In genomic region chr3:108285078-108285711, GRCm38 (mm10) we compare ENCODE assay signal across 9 mouse cellular contexts. TPM values are rescaled to one million over a fixed set of nuclear protein-coding genes. Genes with fewer than 3 reads are reported as not detected.
DNase-seq lines count a peak whose midpoint lies in the region; ATAC-seq and TF ChIP-seq lines count a peak whose summit lies in the region.
"Had no signal": no experiment of that assay in that cellular context is flagged by ENCODE, and none has a peak within 500 bp of the region (broad histone marks: within the 10 kb centered on the region; RNA-seq: fewer than 3 reads in every experiment).

No protein-coding gene starts in this region.

- ATAC-seq in liver, embryonic 14.5 days (ENCODE audit: insufficient read depth): no peak
- no peak for ATAC-seq in stomach, postnatal 0 days (ENCODE audit: low FRiP score, low TSS enrichment)
- ATAC-seq in granulocyte monocyte progenitor cell, adult 5-6 weeks (replicated peaks; ENCODE audit: poor library complexity, severe bottlenecking): no peak
- ATAC-seq: activated CD4-positive, CD25-positive, alpha-beta regulatory T cell, adult 4 months had no signal

- no peak for TF ChIP-seq POLR2A in testis, adult 2 months (IDR thresholded peaks at IDR 0.05; ENCODE audit: control insufficient read depth, low read depth, low read length)

- no peak for DNase-seq in gastrocnemius, adult 2 months
- no peak for DNase-seq in gastrocnemius, postnatal 14 days
- DNase-seq in testis, postnatal 14 days (ENCODE audit: low spot score): no peak
- DNase-seq in liver, embryonic 14.5 days (ENCODE audit: low read depth in 3 of 3, low spot score in 3 of 3): no peak
- DNase-seq in stomach, postnatal 0 days (ENCODE audit: low spot score): no peak
- DNase-seq in right cerebral cortex, postnatal 4 days: no peak

- WGBS in liver, embryonic 14.5 days (ENCODE audit: insufficient replicate concordance): 63% methylated on average over 4 of the region's 4 CpGs
- WGBS in stomach, postnatal 0 days: 52% methylated on average over 4 of the region's 4 CpGs

- no peak for TF ChIP-seq EP300 in liver, embryonic 14.5 days (IDR thresholded peaks at IDR 0.05; ENCODE audit: low read depth)
- no peak for TF ChIP-seq EP300 in stomach, postnatal 0 days (optimal IDR thresholded peaks at IDR 0.05)

- peaks cover 7% of the 10 kb centered on the region for H3K4me1 ChIP-seq in testis, adult 2 months (ENCODE audit: control insufficient read depth, insufficient read depth, low read length)
- H3K4me1 ChIP-seq in liver, embryonic 14.5 days (replicated peaks; ENCODE audit: control insufficient read depth in 2 of 2, insufficient read depth in 2 of 2, low read length in 1 of 2): peaks cover 0 to 31% of the 10 kb centered on the region in 2 experiments; a peak in 2 of 4 replicates
- H3K4me1 ChIP-seq in stomach, postnatal 0 days (replicated peaks; ENCODE audit: control insufficient read depth, insufficient read depth): peaks cover 11% of the 10 kb centered on the region

- H3K9me3 ChIP-seq in liver, embryonic 14.5 days (ENCODE audit: control insufficient read depth, low read length): no peaks in the 10 kb centered on the region
- no peaks in the 10 kb centered on the region for H3K9me3 ChIP-seq in stomach, postnatal 0 days (ENCODE audit: control insufficient read depth, low read length)

- peak overlapping the region; percentile 89 for H3K4me3 ChIP-seq in gastrocnemius, adult 2 months
- H3K4me3 ChIP-seq in testis, adult 2 months (ENCODE audit: control insufficient read depth, low read depth, low read length): peak overlapping the region; percentile 85
- H3K4me3 ChIP-seq in liver, embryonic 14.5 days (ENCODE audit: insufficient read depth in 1 of 2, low read depth in 2 of 2, low read length in 2 of 2): peak overlapping the region in 1 of 2 experiments; percentile 69; a peak in 1 of 4 replicates
- H3K4me3 ChIP-seq in stomach, postnatal 0 days (ENCODE audit: low read depth, low read length): peak overlapping the region; percentile 80

- no peak overlapping the region for H3K9ac ChIP-seq in liver, embryonic 14.5 days (replicated peaks)
- H3K9ac ChIP-seq in stomach, postnatal 0 days (ENCODE audit: low read length): no peak overlapping the region

- no peaks in the 10 kb centered on the region for H3K27me3 ChIP-seq in testis, adult 2 months (ENCODE audit: control insufficient read depth, insufficient read depth, low read length)
- H3K27me3 ChIP-seq in liver, embryonic 14.5 days (ENCODE audit: control insufficient read depth, insufficient read depth, low read length): peaks cover 23% of the 10 kb centered on the region
- no peaks in the 10 kb centered on the region for H3K27me3 ChIP-seq in stomach, postnatal 0 days (ENCODE audit: control insufficient read depth, insufficient read depth, low read length)

- H3K36me3 ChIP-seq in testis, adult 2 months (ENCODE audit: control insufficient read depth, insufficient read depth, low read length): no peaks in the 10 kb centered on the region
- peaks cover under 1% of the 10 kb centered on the region; the same call in 1 of the 2 replicates for H3K36me3 ChIP-seq in liver, embryonic 14.5 days (replicated peaks; ENCODE audit: control insufficient read depth, insufficient read depth, low read depth)
- no peaks in the 10 kb centered on the region for H3K36me3 ChIP-seq in stomach, postnatal 0 days (ENCODE audit: control insufficient read depth, insufficient read depth, low read length)

- peak overlapping the region; percentile 80 for H3K4me2 ChIP-seq in liver, embryonic 14.5 days (ENCODE audit: low read depth)
- H3K4me2 ChIP-seq in stomach, postnatal 0 days (replicated peaks; ENCODE audit: low read depth): peak overlapping the region; percentile 99

- no peak for TF ChIP-seq CTCF in gastrocnemius, adult 2 months (IDR thresholded peaks at IDR 0.05)
- no peak for TF ChIP-seq CTCF in testis, adult 2 months (IDR thresholded peaks at IDR 0.05; ENCODE audit: control insufficient read depth, insufficient read depth, insufficient replicate concordance, low read depth, low read length)
- TF ChIP-seq CTCF in liver, embryonic 14.5 days (IDR thresholded peaks at IDR 0.05; ENCODE audit: low read depth): no peak
- no peak for TF ChIP-seq CTCF in stomach, postnatal 0 days (IDR thresholded peaks at IDR 0.05; ENCODE audit: low read depth)

- peak overlapping the region; percentile 80 for H3K27ac ChIP-seq in gastrocnemius, adult 2 months
- peak overlapping the region; percentile 73 for H3K27ac ChIP-seq in testis, adult 2 months (ENCODE audit: control insufficient read depth, insufficient read depth, low read depth, low read length)
- H3K27ac ChIP-seq in liver, embryonic 14.5 days: no peak overlapping the region
- H3K27ac ChIP-seq in stomach, postnatal 0 days (replicated peaks): no peak overlapping the region

- intact Hi-C loops in gastrocnemius, adult 2 months (cut with DNase I): loop anchor here (2.0 kb wide), 1 partner anchor 30 kb away; no protein-coding TSS in a partner anchor
- intact Hi-C loops in gastrocnemius, postnatal 14 days (cut with DNase I; ENCODE audit: low total_unique reads): no loop called here

RNA-seq across cellular contexts. Expression of gene Sort1, which starts 1.3 kb away (rescaled TPM):
- 10 to 100 TPM; 28.4 to 56.4 TPM for total RNA-seq in gastrocnemius, adult 2 months (2021)
- total RNA-seq in gastrocnemius, postnatal 14 days (2021): 10 to 100 TPM; 44.5 to 44.6 TPM
- polyA plus RNA-seq in testis, adult 2 months (2012; rRNA removed): 51.4 and 55.4 TPM in 2 replicates
- polyA plus RNA-seq in liver, embryonic 14.5 days (2012; rRNA removed): 3.5 and 3.9 TPM in 2 replicates
- 3.0 and 3.5 TPM in 2 replicates for polyA plus RNA-seq in liver, embryonic 14.5 days (2014; fragmentation: Nextera tagmentation; extraction: Ambion mirVana)
- polyA plus RNA-seq in stomach, postnatal 0 days (2015; fragmentation: Nextera tagmentation; extraction: Ambion mirVana): 7.6 and 9.2 TPM in 2 replicates
- 55.1 and 58.8 TPM in 2 replicates for total RNA-seq in granulocyte monocyte progenitor cell, adult 5-6 weeks (2014; fragmentation: Nextera tagmentation)
- 45.6 and 50.2 TPM in 2 replicates for total RNA-seq in granulocyte monocyte progenitor cell, adult 5-6 weeks (2017)

RNA-seq across cellular contexts. Expression of gene Psma5, which starts 28.5 kb away (rescaled TPM):
- total RNA-seq in gastrocnemius, adult 2 months (2021): 10 to 100 TPM; 51.8 to 55.7 TPM
- total RNA-seq in gastrocnemius, postnatal 14 days (2021): 10 to 100 TPM; 64.2 to 66.3 TPM
- polyA plus RNA-seq in testis, adult 2 months (2012; rRNA removed): 31.5 and 38.2 TPM in 2 replicates
- polyA plus RNA-seq in liver, embryonic 14.5 days (2012; rRNA removed): 70.6 and 93.8 TPM in 2 replicates
- polyA plus RNA-seq in liver, embryonic 14.5 days (2014; fragmentation: Nextera tagmentation; extraction: Ambion mirVana): 192 and 201 TPM in 2 replicates
- 159 and 166 TPM in 2 replicates for polyA plus RNA-seq in stomach, postnatal 0 days (2015; fragmentation: Nextera tagmentation; extraction: Ambion mirVana)
- 258 and 273 TPM in 2 replicates for total RNA-seq in granulocyte monocyte progenitor cell, adult 5-6 weeks (2014; fragmentation: Nextera tagmentation)
- total RNA-seq in granulocyte monocyte progenitor cell, adult 5-6 weeks (2017): 264 and 296 TPM in 2 replicates

RNA-seq across cellular contexts. Expression of gene Sypl2, which starts 58.7 kb away (rescaled TPM):
- total RNA-seq in gastrocnemius, adult 2 months (2021): 100 to 1,000 TPM; 321 to 322 TPM
- total RNA-seq in gastrocnemius, postnatal 14 days (2021): 1,000 to 10,000 TPM in 1 of 2 experiments, 100 to 1,000 TPM in 1; 987 to 1,055 TPM
- 0.59 and 0.88 TPM in 2 replicates for polyA plus RNA-seq in testis, adult 2 months (2012; rRNA removed)
- 0.02 TPM in 2 replicates for polyA plus RNA-seq in liver, embryonic 14.5 days (2012; rRNA removed)
- not detected in 2 replicates for polyA plus RNA-seq in liver, embryonic 14.5 days (2014; fragmentation: Nextera tagmentation; extraction: Ambion mirVana)
- polyA plus RNA-seq in stomach, postnatal 0 days (2015; fragmentation: Nextera tagmentation; extraction: Ambion mirVana): 0.04 and 0.05 TPM in 2 replicates
- not detected in 2 replicates for total RNA-seq in granulocyte monocyte progenitor cell, adult 5-6 weeks (2014; fragmentation: Nextera tagmentation)
- not detected in 2 replicates for total RNA-seq in granulocyte monocyte progenitor cell, adult 5-6 weeks (2017)
- polyA plus RNA-seq: activated CD4-positive, CD25-positive, alpha-beta regulatory T cell, adult 4 months had no signal

Comparison
In these comparisons a context has a peak if more than half of its experiments do, and no peak if none do; other contexts are left out.
1. H3K27ac ChIP-seq: peak in gastrocnemius, adult 2 months (single experiment) and testis, adult 2 months (single experiment); none in liver, embryonic 14.5 days (single experiment) and stomach, postnatal 0 days (single experiment).
2. RNA of gene Sypl2, which starts 58.7 kb away (total RNA-seq): 987 to 1,055 TPM in gastrocnemius, postnatal 14 days and 321 to 322 TPM in gastrocnemius, adult 2 months; not detected in granulocyte monocyte progenitor cell, adult 5-6 weeks; every median in the first group is over 100 times any median in the second.